Mouse (Mus musculus) natural killer cell, adult 2 months (primary cell): ENCODE data around the gene Tlk1.
"Not testable (repeated sequence)": the region's sequence is repeated elsewhere in the genome, so short reads cannot be mapped to it uniquely, and the experiment has no call there.

Experiments used
- DNase-seq, 2 experiments: peaks; one replicate each; pipeline ENCODE4 v3.0.0; 2022; ENCODE audit warnings: low spot score in 2 of 2

Tlk1 gene

GRCm38 (mm10) chr2:70833261-70833660, 7.7 kb upstream of the Tlk1 start:
- DNase-seq = no peak

GRCm38 (mm10) chr2:70831709-70832350, 6.3 kb upstream of the Tlk1 start:
- DNase-seq = no peak

GRCm38 (mm10) chr2:70830683-70831082, 5.2 kb upstream of the Tlk1 start:
- DNase-seq = no peak

- DNase-seq = no peak
These were observed 4.5 kb upstream of the Tlk1 start for GRCm38 (mm10) chr2:70829946-70830610.

GRCm38 (mm10) chr2:70827780-70828179, 2.3 kb upstream of the Tlk1 start:
- no peak for DNase-seq

GRCm38 (mm10) chr2:70826436-70827230, 1.1 kb upstream of the Tlk1 start:
- DNase-seq = no peak

- DNase-seq = peak; percentile 48 to 71
These were observed 624 bp downstream of the Tlk1 start for GRCm38 (mm10) chr2:70824838-70825370.

GRCm38 (mm10) chr2:70823926-70824800, 1.4 kb downstream of the Tlk1 start:
- DNase-seq = peak; percentile 24 to 25

- no peak for DNase-seq
These were observed 2.1 kb downstream of the Tlk1 start for GRCm38 (mm10) chr2:70823434-70823833.

- DNase-seq = no peak
These were observed 8.6 kb downstream of the Tlk1 start for GRCm38 (mm10) chr2:70816939-70817338.

GRCm38 (mm10) chr2:70816016-70816415, 9.5 kb downstream of the Tlk1 start:
- DNase-seq = no peak

- DNase-seq = no peak
These were observed 11.9 kb downstream of the Tlk1 start for GRCm38 (mm10) chr2:70813608-70814007.

- DNase-seq = no peak
These were observed 14.1 kb downstream of the Tlk1 start for GRCm38 (mm10) chr2:70811476-70811875.

- DNase-seq = no peak
These were observed 15.6 kb downstream of the Tlk1 start for GRCm38 (mm10) chr2:70809921-70810320.

- no peak for DNase-seq
These were observed 16.8 kb downstream of the Tlk1 start for GRCm38 (mm10) chr2:70808681-70809080.

GRCm38 (mm10) chr2:70807678-70808077, 17.9 kb downstream of the Tlk1 start:
- DNase-seq = not testable (repeated sequence)

- no peak for DNase-seq
These were observed 19.5 kb downstream of the Tlk1 start for GRCm38 (mm10) chr2:70806020-70806419.

- not testable (repeated sequence) for DNase-seq
These were observed 21.8 kb downstream of the Tlk1 start for GRCm38 (mm10) chr2:70803696-70804095.

- DNase-seq = no peak
These were observed 22.9 kb downstream of the Tlk1 start for GRCm38 (mm10) chr2:70802658-70803057.

GRCm38 (mm10) chr2:70801543-70801942, 24.0 kb downstream of the Tlk1 start:
- no peak for DNase-seq

GRCm38 (mm10) chr2:70800396-70800795, 25.1 kb downstream of the Tlk1 start:
- no peak for DNase-seq
